Mouse (Mus musculus): ENCODE measurements around the gene Igsf11. TPM values are rescaled to one million over a fixed set of nuclear protein-coding genes. Genes with fewer than 3 reads are reported as not detected.

Igsf11 gene
- total RNA-seq, 2 experiments from 2014 or later = 0.17 to 0.18 TPM

DNA sequence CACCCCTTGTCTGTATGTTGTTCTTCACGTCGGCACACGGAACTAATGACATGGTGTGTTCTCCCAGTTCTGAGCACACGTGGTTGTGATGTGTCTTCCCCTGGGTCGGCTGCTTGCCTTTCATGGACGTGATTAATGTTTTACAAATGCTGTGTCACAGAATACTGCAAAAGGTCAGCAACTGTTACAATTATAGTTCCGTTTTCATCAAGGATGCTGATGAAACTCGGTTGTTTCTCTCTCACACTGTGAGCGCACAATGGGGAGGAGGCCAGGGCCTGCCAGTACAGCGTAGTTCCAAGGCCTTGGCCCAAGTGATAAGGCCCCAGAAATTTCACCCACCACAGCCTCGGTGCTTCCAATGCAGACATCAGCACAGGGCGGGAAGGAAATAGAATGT is 17.0 kb downstream of the Igsf11 start:
- Histone ChIP-seq H3K4me3 (no peak overlapping the region), H3K27ac (no peak overlapping the region)
- no peak for TF ChIP-seq CTCF (IDR thresholded peaks at IDR 0.05)
- DNase-seq = no peak
- intact Hi-C loops (cut with DNase I) = no loop called here

DNA sequence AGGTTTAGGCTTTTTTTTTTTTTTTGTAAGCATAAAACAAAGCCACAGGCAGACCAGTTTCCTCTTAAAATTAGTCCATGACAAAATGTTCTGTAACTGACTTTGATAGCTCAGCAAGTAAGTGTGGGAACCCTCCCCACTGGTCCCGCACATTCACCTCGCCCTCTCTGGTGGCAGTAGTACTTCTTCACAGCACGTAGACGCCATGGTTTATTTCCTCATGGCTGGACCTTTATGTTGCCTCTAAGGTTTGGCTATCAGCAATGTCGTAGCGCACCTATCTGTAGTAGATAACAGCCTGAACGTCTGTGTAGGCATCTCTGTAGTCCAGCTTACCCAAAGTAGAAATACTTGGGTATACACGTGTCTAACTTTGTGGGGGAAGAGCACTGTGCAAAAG is 17.6 kb downstream of the Igsf11 start:
- no peak for TF ChIP-seq CTCF (IDR thresholded peaks at IDR 0.05)
- H3K27ac ChIP-seq = no peak overlapping the region
- intact Hi-C loops (cut with DNase I) = no loop called here
- H3K4me3 ChIP-seq = no peak overlapping the region
- no peak for DNase-seq

- intact Hi-C loops (cut with DNase I) = no loop called here
- no peak for DNase-seq
- Histone ChIP-seq H3K27ac (no peak overlapping the region), H3K4me3 (no peak overlapping the region)
- TF ChIP-seq CTCF (IDR thresholded peaks at IDR 0.05) = no peak
Observed at GRCm38 (mm10) chr16:38915451-38915850, 23.0 kb downstream of the Igsf11 start.

DNA sequence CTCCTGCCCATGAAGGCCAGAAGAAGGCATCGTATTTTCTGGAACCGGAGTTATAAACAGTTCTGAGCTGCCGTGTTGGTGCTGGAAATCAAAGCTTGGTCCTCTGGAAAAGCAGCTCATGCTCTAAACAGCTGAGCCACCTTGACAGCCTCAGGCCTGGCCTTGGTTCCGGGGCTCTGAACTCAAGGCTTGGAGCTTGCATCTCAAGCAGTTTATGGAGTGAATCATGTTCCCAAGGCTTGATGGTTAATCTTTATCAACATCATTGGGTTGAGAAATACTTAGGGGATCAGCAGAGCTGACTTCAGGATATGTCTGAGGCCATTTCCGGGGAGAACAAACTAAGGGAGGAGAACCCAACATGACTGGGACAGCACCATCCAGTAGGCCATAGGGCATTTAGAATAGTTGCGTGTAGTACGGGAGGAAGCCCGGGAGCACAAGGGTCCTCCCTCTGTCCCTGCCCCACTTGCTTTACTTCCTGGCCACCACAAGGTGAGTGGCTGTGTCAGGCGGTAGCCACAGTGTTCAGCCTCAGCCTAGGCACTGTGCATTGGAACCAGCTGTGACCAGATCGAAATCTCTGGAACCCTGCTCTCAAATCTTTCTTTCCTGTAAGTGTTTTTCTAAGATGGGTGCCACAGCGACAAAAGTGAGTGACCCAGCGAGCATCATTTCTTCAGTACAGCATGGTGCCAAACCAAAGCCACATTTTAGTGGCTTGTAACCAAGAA is 23.7 kb downstream of the Igsf11 start:
- Histone ChIP-seq H3K27ac (no peak overlapping the region), H3K4me3 (no peak overlapping the region)
- intact Hi-C loops (cut with DNase I) = no loop called here
- TF ChIP-seq CTCF (IDR thresholded peaks at IDR 0.05) = no peak
- no peak for DNase-seq

DNA sequence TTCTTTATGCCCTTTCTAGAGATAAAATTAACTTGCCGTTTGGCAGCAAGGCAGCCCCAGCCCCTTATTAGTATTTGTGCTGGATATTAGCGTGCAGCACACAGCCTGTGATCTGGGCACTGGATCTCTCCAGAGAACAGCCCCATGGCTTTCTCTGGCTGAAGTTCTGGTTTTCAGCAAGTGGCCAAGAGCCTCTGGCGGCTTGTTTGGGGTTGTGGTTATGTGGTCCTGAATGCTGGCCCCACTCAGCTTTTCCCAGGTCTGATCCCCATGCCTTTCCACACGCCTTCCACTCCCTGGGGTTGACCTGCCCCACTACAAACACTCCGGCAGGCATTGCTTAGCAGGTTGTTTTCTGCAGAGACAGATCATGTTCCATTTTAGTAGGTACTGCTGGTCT is 24.4 kb downstream of the Igsf11 start:
- DNase-seq = no peak
- intact Hi-C loops (cut with DNase I) = no loop called here
- no peak overlapping the region for H3K27ac ChIP-seq
- H3K4me3 ChIP-seq = no peak overlapping the region
- TF ChIP-seq CTCF (IDR thresholded peaks at IDR 0.05) = no peak

- Histone ChIP-seq H3K27ac (no peak overlapping the region), H3K4me3 (no peak overlapping the region)
- TF ChIP-seq CTCF (IDR thresholded peaks at IDR 0.05) = no peak
- DNase-seq = no peak
- intact Hi-C loops (cut with DNase I) = no loop called here
Observed at GRCm38 (mm10) chr16:38918121-38918520, 25.6 kb downstream of the Igsf11 start.

- Histone ChIP-seq H3K27ac (no peak overlapping the region), H3K4me3 (no peak overlapping the region)
- no peak for TF ChIP-seq CTCF (IDR thresholded peaks at IDR 0.05)
- DNase-seq = no peak
- intact Hi-C loops (cut with DNase I) = no loop called here
Observed at GRCm38 (mm10) chr16:38920488-38920887, 28.0 kb downstream of the Igsf11 start.

GRCm38 (mm10) chr16:38924940-38925339 is 32.5 kb downstream of the Igsf11 start:
- DNase-seq = no peak
- no peak for TF ChIP-seq CTCF (IDR thresholded peaks at IDR 0.05)
- intact Hi-C loops (cut with DNase I) = no loop called here
- no peak overlapping the region for H3K27ac ChIP-seq
- H3K4me3 ChIP-seq = no peak overlapping the region

DNA sequence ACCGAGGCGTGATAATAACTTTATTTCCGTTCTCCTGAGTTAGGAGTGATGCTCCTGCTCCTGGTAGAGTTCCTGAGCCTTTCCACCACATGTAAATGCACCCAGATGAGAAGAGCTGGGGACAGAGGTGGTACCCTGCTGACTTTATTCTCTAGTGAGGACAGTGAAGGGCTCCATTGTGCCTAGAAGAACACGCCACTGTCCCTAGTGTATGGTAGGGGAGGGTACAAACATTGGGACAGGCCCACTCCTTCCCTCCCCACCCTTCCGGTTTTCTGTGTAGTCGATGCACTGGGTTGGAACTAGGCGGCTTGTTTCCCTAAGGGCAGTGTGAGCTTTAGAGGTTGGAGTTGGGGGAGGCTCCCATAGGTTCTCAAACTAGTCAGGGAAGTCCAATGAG is 36.3 kb downstream of the Igsf11 start:
- intact Hi-C loops (cut with DNase I) = no loop called here
- H3K4me3 ChIP-seq = no peak overlapping the region
- no peak overlapping the region for H3K27ac ChIP-seq
- TF ChIP-seq CTCF (IDR thresholded peaks at IDR 0.05) = no peak
- no peak for DNase-seq

- H3K27ac ChIP-seq = no peak overlapping the region
- TF ChIP-seq CTCF (IDR thresholded peaks at IDR 0.05) = no peak
- DNase-seq = no peak
- H3K4me3 ChIP-seq = no peak overlapping the region
- intact Hi-C loops (cut with DNase I) = no loop called here
Observed at GRCm38 (mm10) chr16:38931519-38931918, 39.0 kb downstream of the Igsf11 start.

GRCm38 (mm10) chr16:38940805-38941204 is 48.3 kb downstream of the Igsf11 start:
- intact Hi-C loops (cut with DNase I) = no loop called here
- TF ChIP-seq CTCF (IDR thresholded peaks at IDR 0.05) = no peak
- H3K4me3 ChIP-seq = no peak overlapping the region
- H3K27ac ChIP-seq = no peak overlapping the region
- no peak for DNase-seq

DNA sequence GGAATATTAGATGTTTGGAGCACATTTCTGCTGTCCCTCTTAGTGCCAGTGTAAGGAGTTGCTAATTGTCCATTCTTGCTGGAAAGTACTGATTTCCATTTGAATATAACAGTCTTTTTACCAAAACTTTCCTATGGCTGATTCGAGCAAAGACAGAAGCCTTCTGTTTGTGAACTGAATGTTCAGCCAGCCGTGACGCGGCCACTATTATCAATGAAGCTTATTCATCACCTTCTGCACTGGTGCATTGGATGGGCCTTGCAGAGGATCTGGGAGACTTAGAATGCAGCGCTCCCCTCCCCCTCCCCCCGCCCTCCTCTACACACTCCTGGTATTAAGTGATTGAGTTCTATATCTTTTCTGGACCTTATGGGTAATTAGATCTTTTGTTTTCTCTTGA is 48.8 kb downstream of the Igsf11 start:
- intact Hi-C loops (cut with DNase I) = no loop called here
- TF ChIP-seq CTCF (IDR thresholded peaks at IDR 0.05) = no peak
- no peak for DNase-seq
- no peak overlapping the region for H3K27ac ChIP-seq
- H3K4me3 ChIP-seq = no peak overlapping the region

DNA sequence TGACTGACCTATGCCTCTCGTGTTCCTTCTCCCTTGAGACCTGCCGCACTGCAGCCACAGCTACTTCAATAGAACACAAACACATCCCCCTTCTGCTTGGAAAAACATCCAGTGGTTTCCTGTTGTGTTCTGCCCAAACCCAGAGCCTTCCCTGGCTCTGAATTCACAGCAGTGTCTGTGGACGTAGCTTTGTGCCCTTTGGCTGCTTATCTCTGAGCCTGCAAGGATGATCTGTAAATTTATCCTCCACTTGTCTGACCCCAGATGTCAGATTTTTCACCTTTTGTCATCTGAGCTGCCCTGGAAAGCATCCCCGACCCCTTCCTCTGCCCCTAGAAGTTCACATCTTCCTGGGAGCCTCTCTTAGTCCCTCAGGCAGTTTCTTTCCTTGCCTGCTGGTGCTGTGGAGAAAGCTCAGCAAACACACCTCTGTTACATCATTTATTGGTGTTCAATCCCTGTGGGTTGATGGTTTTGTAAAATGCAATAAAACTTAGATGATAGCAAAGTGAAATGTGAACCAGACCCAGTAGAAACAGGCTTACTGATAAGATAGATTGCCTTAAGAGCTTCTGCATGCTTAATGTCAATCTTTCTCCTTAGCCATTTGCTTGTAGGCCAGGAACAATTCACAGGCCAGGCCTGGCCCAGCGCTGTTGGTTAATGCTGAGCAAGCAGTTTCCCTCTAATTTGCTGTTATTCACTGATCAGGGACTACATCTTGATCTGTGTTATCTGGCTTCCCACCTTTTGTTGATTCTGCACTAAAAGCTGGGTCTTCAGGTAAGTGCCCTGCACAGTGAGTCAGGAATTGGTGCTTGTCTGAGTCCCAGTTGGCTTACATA is 51.5 kb downstream of the Igsf11 start:
- no peak overlapping the region for H3K27ac ChIP-seq
- intact Hi-C loops (cut with DNase I) = no loop called here
- no peak for TF ChIP-seq CTCF (IDR thresholded peaks at IDR 0.05)
- H3K4me3 ChIP-seq = no peak overlapping the region
- DNase-seq = no peak
